Mouse (Mus musculus) right cerebral cortex, postnatal 14 days (tissue): ENCODE measurements around the gene Immp2l.

Experiments used
- DNase-seq: peaks from one replicate; pipeline ENCODE4 v3.0.0; 2022

Gene Immp2l

DNA sequence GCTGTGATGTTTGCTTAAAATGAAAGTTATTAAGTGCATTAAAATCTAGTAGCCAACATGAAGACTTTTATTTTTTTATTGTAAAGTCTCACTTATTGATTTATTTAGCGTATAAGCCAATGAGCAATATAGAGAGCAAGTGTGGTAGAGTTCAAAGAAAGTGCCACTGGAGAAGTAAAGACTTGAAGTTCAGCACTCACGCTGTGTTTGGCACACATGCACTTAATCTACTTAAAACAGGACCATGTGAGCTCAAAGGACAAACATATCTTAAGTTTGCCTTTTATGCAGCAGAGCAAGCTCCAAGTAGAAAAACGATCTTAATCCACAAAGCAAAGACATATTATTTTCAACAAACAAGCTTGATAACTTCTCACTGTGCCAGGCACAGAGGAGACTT lies 533.9 kb downstream of the Immp2l start:
- DNase-seq, result no peak

DNA sequence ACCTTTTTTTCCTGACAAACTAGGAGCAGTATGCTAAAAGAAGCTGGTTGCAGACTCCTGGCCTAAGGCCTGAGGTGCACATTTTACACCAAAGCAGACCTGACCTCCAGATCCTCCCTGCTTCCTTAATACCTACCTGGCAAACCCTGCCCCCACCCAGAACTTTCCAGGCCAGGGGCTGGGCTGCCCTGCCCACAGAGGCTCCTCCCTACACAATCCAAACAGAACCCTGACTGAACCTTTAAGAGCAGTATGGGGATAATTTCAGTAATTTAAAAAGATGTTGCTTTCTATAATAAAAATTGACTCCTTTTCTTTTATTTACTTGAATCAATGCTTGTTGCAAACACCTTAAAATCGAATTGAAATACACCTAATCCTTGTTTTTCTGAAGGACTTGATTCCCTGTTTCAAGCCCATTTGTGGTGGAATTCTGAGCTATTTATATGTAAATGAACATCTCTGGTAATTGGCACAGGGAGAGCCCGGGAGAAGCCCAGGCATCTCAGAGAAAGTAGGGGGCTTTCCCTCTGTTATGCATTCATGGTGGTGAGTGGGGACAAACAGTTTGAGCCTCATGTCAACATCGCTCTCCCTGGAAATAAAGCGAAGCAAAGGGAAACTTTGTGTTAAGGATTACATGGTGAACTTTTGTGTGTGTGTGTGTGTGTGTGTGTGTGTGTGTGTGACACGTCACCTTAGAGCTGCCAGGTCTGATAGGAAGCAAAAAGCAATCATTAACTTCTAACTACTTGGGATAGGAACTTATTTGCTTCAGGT lies 535.3 kb downstream of the Immp2l start:
- no peak for DNase-seq

DNA sequence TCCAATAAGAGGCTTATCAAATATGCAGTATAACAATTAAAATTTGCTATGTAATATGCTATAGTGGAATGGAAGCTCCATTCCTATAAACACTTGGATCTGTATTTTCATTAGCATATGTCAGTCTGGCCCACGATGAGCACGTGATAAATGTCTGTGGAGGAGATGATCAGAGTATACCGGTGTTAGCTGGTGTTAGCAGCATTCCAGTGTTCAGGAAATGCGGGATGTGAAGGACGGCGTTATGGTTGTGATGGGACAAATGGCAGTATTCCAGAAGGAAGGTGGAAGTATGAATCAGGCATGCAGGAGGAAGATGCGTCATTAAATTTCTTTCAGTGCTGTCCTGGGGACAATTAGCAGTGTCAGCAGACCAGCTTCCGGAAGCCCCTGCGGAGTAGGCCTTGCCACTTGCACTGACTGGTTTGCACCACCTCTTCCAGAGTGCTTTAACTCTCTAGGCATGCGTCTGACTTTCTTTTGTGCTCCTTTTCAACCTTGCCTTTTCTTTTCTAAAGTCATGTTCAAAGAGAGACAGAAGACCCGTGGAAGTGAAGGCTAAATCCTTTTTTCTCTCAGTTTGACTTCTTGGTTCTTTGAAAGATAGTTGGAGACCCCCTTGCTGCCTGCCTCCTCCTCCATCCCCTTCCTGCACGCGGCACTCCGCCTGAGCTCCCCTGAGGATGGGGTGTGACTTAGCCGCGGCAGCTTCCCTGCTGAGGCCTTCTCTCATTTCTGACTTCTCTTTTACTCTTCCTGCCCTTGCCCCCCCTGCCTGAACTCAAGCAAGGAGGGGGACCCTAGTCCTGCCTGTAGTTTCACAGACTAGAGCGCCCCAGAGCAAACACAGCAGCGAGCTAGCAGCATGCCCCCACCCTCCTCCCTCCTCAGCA lies 541.9 kb downstream of the Immp2l start:
- no peak for DNase-seq

DNA sequence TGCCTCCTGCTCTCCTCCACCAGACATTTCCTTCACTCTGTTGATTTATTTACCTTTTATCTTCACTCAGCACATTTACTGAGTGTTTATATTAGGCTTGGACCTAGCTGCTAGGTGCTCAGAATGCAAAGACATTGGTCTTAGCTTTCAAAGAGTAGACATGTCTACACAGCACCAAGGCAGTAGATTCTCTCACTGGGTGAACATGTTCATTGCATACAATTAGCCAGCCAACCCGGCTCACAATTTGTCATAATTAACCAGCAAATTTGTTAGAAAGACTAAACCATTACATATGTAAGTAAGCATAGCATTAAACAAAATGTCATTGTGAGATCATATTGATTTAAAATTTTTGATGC lies 542.5 kb downstream of the Immp2l start:
- no peak for DNase-seq

DNA sequence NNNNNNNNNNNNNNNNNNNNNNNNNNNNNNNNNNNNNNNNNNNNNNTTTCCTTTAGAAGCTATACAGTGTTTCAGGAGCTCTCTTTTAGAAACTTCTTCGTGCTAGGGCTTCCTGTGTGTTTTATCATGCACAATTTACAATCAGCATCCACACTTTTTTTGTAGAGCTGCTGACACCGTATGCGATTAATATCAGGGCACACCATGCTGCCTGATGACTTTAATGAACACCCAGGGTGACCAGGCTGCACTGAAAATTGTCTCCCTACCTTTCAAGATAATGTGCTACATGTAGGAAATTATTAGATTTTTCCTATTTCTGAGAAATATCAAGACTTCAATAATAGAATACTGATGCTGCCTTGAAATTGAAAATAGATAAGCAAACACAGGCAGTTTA lies 549.9 kb downstream of the Immp2l start:
- no peak for DNase-seq

DNA sequence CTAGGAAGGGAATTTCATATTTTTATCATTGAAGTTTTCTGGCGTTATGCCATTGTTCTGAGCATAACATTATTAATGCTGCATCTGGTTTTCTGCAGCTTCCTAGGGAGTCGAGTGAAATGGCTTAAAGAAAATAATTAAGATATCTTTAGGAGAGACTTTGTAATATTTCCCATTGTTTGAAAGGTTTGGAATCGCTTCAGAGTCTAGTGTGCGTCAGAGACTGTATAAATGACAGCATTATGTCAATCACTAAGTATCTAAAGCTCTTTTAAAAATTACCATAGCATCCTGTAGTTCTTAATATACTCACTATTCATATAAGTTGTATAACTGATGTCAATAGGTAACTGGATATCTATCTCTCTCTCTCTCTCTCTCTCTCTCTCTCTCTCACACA lies 551.3 kb downstream of the Immp2l start:
- no peak for DNase-seq

DNA sequence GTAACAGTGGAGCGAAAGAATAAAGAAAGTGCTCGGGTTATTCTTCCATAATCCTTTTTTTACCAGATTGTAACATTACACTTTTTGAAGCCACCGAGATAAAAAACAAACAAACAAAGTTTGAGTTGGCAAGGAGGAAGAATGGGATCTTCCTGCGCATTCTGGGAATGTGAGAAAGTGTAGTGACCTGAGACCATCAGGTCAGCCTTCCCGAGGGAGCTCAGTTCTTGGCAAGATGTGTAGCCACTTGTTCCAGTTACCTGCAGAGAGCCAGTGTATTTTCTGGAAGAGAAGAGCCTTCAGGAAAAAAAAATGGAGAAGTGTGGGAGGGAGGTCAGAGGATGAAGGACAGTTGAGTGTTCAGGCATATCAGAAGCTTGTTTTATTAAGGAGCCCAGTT lies 569.5 kb downstream of the Immp2l start:
- no peak for DNase-seq

DNA sequence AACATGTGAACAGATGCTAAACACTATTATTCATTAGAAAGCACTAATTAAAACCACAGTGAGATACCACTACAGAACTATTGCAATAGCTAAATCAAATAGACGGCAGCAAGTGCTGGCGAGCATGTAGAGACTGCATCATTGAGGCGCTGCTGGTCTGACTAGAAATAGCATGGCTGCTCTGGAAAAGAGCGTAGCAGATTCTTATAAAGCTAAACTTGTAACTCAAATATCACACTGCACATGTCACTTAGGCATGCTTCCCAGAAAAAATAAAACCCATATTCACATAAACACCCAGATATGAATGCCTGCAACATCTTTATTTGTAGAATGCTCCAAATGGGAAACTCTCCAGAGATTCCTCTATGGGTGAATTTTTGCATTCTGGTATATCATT lies 570.1 kb downstream of the Immp2l start:
- DNase-seq, result no peak

DNA sequence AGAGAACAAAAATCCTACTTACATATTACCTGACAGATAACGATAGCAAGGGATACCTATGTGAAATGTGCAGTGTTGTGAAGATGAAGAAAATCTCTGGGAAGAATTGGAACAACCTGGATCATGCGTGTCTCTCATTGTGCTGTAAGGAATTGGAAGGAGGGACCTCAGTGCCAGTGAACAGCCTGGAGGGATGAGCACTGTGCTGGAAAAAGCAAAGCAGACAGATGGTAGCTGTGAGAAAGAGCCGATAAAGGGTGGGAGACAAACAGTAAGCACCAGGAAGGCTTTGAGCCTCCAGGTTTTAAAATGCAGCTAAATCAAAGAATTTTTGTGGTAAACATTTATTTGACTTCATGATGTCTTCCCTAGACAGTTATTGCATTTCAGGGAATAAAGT lies 591.4 kb downstream of the Immp2l start:
- DNase-seq, result no peak

DNA sequence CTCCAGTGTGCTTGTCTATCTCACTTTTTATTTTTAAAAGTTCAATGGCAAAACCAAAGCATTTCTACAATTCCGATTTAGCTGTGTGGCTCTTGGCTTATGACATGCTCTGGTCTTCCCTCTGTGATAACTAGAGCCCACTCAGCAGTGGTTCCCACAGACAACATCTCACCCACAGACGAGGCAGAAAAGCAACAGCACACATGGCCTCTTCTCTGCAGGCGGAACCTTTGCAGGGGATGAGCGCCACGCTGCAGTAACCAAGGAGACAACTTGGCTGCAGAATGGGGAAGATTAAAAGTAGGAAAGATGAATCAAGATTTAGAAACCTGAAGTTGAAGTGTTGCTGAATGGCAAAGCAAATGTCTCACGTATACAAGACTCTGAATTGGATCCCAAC lies 597.5 kb downstream of the Immp2l start:
- peak; percentile 21 for DNase-seq

DNA sequence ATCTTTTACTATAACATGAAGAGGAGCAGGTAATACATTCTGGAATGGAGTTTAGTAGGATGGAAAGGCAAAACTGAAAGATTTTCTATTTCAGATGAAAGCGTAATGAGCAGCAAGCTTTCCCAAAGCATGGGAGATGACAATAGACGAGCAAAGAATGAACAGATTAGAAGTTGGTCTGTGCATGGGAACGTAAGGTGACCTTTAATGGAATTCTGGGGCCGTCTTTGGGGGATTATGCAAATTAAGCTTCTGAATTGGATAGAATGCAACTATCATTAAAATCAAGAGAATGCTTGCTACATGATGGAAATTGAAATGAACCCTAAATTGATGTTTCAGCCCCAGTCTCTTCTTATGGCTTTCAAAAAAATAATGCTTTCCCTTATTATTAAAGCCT lies 619.4 kb downstream of the Immp2l start:
- DNase-seq, result no peak

DNA sequence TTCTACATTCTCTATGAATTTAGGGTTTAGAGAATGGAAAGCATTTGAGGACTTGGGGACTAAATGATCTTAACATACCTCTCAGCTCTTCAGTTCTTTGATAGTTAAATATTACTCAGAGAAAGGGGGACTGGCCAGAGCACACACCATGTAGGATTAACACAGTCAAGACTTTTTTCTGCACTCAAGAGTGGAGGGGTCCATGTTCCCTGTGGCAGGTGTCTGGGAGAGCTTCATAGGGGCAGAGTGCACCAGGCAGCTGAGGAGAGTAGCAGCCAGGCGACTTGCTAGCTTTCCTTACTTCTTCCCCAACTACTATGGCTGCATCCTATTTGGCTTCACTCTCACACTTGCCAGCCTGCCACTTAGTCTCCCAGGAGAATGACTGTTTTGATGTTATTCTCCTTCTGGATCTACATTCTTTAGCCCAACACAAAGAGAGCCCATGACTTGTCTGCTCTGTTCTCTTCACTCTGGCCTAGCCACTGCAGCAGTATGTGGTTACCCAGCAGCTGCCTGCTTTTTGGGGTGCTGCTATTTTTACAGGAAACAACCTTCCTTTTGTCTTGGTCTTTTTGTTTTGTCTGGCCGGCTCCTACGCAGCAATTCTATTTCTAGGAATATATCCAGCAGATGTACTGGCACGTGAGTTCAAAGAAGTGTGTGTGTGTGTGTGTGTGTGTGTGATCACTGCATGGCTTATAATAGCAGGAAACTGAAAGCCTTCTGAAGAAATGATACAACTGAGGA lies 621.1 kb downstream of the Immp2l start:
- peak; percentile 8 for DNase-seq

DNA sequence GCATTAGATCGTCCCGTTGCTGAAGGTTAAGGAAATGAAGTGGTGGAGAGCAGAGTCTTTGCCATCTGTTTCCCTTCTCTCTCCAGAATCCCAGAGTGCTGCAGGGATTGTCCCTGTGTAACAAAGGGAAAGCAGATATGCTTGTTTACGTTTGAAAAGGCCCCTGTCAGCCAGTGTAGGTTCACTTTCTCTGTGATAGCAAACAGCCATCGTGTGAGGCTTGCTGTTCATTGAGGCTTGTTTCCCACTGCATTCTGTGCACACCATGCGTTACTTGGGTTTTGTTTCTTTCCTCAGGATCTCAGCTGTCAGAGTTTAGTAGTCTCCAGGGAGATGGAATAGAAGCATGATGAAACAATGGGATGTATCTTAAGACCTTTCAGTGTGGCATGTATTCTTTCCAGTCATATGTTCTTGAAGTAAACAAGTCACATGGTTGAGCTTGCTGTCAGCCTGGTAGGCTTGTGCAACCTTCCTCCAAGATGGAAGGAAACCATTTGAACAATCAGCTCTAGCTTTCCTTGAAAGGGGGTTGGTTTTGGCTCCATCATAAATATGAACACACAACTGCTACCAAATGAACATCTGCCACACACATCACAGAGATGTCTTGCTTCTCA lies 623.2 kb downstream of the Immp2l start:
- DNase-seq, result no peak

DNA sequence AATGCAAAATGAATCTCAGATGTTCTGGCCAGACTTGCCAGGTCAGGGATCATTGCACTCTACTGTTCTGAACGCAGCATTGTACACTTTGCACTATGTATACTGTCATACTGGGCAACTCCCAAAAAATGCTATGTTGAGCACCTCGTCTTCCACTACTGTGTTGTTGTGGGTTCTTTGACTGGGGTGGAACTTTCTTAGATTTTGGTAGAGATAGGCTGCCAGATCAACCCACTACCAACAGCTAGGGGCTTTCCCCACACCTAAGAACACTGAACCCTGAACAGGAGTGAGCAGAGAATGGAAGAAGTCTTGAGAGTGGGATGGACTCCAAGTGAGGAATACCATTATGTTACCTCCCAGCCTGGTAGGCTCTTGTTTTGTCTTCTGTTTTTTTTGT lies 623.8 kb downstream of the Immp2l start:
- no peak for DNase-seq

DNA sequence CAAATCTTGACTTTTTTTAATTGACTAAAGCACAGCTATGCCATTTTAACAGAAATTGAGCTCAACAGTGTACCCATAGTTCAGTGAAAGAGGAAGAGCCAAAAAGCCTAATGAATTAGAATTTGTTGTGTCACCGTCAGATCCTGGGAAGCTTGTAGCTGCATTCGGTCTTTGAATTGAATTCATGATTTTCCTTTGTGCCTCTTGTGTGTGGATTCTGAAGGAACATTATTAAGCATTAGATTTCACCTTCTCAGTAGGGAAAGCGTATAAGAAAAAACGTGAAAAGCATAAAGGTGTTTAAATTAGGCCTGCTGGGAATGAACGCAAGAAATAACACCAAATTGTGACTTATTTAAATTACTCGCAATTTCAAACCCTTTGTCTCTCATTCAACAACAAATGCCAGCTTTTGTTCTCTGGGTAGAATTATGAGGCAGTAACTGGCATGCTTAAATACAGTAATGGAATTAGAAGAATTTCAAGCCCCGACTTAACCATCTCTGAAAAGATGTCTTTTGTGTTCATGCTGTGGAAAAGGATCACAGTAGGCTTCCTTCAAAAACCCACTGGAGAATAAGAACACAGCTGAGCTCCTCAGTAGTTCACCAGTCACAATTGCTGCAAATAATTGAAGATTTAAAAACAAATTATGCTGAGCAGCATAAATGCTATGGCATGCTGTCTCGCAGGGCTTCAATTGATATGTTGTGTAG lies 626.1 kb downstream of the Immp2l start:
- DNase-seq, result no peak

DNA sequence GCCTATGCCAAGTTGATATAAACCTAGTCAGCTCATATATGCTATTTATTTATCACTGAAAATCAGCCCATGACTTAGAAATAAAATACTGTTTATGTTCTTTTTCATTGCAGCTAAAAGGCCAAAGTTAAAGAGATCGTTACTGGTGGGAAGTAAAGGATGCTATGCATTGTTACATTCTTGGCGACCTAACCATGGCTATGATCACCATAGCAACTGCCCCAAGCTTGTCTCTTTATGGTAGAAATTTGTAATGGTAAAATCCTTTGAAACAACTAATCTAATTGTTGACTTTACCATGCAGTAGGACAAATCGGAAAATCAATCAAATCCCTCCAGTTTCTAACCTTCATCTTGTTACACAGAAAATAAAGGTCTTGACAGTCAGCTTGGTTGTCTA lies 644.4 kb downstream of the Immp2l start:
- no peak for DNase-seq

DNA sequence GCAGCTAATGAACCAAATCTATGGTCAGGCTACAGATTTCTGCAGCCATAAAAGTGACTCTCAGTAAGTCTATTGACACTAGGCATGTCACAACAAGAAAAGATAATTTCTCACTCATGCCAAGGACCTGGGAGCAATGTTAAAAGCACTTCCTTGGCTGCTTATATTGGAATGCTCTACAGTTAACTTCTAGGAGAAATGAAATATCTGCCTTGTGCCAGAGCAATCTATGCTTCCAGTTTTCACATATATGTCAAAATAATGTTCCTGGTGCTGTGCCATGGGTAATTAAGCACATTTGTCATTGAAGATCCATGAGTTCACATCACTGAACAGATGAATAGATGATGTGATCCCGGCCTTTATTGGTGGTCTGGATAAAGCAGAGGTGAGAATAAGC lies 645.6 kb downstream of the Immp2l start:
- no peak for DNase-seq

DNA sequence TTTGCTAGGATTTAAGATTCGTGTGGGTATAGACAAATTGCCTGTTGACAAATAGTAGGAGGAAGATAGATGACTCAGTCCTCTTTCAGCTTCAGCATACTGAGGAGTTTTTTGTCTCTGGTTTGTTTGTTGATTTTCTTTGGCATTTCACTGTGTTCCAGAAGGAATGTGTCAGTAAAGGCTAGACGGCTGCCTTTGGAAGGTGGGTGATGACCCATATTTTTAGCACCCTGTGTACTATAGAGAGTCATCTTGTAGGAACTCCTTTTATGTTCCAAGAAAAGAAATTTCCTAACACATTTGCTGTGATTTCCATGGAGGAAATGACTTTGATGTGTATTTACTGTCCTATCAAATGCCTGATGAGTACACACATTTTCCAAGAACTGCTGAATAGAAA lies 651.0 kb downstream of the Immp2l start:
- DNase-seq, result no peak

DNA sequence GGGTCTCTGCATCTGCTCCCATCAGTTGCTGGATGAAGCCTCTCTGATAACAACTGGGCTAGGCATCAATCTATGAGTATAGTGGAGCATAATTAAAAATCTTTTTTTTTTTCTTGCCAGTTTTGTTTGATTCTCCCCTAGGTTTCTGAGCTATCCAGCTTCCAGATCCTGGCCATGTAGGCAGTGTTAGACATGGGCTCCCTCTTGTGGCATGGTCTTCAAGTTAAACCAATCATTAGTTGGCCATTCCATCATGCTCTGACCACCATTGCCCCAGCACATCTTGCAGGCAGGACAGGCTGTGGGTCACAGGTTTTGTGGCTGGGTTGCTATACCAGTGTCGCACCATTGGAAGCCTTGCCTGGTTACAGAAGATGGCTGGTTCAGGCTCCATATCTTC lies 656.3 kb downstream of the Immp2l start:
- DNase-seq, result no peak

DNA sequence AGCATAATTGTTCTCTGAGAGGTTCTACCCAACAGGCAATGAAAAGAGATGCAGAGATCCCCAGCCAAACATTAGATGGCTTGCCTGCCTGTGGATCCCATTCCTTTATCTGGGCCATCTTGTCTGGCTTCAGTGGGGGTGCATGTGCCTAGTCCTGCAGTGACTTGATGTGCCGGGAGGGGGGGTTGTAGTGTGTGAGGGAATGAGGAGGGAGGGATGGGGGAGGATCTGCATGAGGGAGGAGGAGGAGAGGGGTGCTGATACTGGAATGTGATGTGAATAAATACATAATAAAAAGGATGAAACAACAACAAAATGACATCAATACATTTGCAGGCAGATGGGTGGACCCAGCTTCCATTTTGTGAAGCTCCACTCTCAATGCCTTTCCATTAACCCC lies 658.3 kb downstream of the Immp2l start:
- DNase-seq, result no peak

DNA sequence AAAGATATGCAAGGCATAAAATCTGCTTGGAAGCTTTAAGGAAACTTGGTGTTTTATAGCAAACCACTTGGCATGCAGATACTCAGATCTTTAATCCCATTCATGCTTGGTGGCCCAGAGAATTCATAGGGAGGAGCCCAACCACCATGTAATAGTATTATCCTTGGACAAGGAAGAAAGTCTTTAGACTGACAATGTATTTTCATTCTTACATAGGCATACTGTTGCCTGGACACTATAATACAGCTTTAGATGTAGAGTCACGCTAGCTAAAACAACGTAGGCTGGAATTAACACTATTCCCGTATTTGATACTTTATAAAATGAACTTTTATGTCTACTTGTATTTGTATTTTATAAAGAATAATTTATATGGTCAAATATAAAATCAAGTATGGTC lies 665.9 kb downstream of the Immp2l start:
- no peak for DNase-seq

DNA sequence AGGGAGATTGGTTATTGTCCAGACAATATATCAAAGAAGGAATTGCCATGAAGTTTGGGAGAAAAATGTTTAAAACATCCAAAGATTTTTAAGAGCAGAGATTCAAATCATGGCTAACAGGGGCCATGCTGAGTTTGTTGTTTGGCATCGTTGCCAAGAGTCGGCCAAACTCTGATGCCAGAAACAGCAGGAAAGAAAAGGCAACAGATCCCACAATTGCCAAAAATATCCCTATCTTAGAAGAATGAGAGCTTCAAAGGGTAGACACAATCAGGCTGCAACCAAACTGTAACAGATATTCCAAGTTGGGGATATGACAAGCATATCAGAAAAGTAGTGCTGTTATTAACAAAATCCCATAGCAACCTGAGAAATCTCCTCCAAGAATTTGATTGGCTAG lies 686.7 kb downstream of the Immp2l start:
- no peak for DNase-seq

DNA sequence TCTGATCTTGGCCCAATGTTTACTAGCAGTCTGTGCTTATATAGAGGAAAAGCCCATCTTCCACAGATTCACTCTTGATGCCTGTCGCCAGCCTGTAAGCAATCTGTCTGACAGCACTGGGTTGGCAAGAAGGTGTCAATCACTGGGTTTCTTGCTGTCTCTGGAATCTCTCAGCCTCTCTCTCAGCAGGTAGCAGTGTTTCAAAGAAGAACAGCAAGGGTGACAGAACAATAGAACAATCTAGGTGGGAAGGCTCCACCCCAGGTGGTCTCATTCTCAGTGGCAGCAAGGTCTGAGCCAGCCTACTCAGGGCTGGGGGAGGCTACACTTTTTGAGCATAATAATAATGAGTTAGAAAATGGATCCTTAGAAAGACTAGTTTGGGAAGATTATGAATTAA lies 693.1 kb downstream of the Immp2l start:
- DNase-seq, result no peak
